Mouse (Mus musculus) brain, embryonic 14.5 days (tissue): Measurements from ENCODE around the gene Parva.

Experiments
- CTCF ChIP-seq: fragments of 200-500 bp; IDR thresholded peaks from 2 replicates; pipeline ENCODE4 v1.5.1; 2012; ENCODE audit warnings: inconsistent platforms, mild to moderate bottlenecking, moderate library complexity, borderline replicate concordance; ENCODE audit not compliant: insufficient read depth, insufficient read length; ENCODE audit errors: extremely low read depth
- POLR2A ChIP-seq: fragments of 200-500 bp; IDR thresholded peaks from 2 replicates; pipeline ENCODE4 v1.6.1; 2012; ENCODE audit warnings: mild to moderate bottlenecking, inconsistent platforms, borderline replicate concordance; ENCODE audit not compliant: poor library complexity, insufficient read depth, insufficient read length, severe bottlenecking; ENCODE audit errors: extremely low read depth

DNA sequence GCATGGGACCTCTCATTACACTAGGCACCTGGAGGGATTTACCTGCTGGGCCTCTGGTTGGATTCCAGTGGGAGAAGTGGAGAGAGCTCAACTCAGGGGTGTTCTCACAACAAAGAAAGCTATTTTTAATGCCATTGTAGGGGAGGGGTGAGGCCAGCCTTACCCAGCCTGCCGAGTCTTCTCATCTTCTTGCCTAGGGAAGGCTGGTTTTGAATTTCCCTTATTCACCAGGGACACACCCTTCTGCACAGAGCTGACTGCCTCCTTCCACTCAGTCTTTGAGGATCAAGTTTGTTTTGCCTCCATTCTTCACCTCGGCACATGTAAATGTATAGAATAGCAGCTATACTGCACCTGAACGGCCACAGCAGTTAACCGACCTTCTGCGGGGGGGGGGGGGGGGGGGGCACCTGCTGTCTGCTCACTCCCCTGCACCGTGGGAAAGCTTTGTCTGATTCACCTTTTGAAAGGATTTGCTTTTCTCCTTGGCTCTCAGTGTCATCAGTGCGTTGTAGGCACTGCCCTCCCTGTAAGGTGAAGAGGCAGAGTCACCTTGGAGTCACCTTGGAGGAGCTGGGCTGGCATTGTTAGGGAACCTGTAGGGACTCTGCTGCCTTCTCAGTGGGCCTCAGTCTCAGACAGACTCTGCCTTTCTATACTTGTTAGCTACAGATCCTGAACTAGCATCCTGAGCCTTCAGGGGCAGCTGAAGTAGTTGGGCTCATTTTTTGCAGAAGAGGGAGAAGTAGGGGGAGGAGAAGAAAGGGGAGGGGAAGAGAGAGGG, 10.4 kb upstream of the Parva start:
- no peak for TF ChIP-seq POLR2A
- no peak for TF ChIP-seq CTCF
